Mouse (Mus musculus): Measurements from ENCODE around the gene Ctsll3.

Gene Ctsll3

GRCm38 (mm10) chr13:60802749-60803148, at the start of gene Ctsll3:
Gene Ctsll3, minus strand, starts transcription at chr13:60802849.
- no peak for DNase-seq (ENCODE audit: low read depth)

- DNase-seq (ENCODE audit: low read depth), result no peak
These were observed 45.8 kb upstream of the Ctsll3 start for GRCm38 (mm10) chr13:60848241-60849120.

- no peak for DNase-seq (ENCODE audit: low read depth)
These were observed 40.5 kb upstream of the Ctsll3 start for GRCm38 (mm10) chr13:60843153-60843552.

- no peak for DNase-seq (ENCODE audit: low read depth)
These were observed 40.1 kb upstream of the Ctsll3 start for GRCm38 (mm10) chr13:60842703-60843102.

GRCm38 (mm10) chr13:60839353-60839902, 36.8 kb upstream of the Ctsll3 start:
- DNase-seq (ENCODE audit: low read depth), result no peak

GRCm38 (mm10) chr13:60826052-60826451, 23.4 kb upstream of the Ctsll3 start:
- peak; percentile 13 for DNase-seq (ENCODE audit: low read depth)

- DNase-seq (ENCODE audit: low read depth), result no peak
These were observed 18.0 kb upstream of the Ctsll3 start for GRCm38 (mm10) chr13:60820486-60821175.

- peak; percentile 34 for DNase-seq (ENCODE audit: low read depth)
These were observed 16.8 kb upstream of the Ctsll3 start for GRCm38 (mm10) chr13:60819469-60819868.

- no peak for DNase-seq (ENCODE audit: low read depth)
These were observed 11.1 kb upstream of the Ctsll3 start for GRCm38 (mm10) chr13:60813722-60814121.

GRCm38 (mm10) chr13:60812768-60813167, 10.1 kb upstream of the Ctsll3 start:
- no peak for DNase-seq (ENCODE audit: low read depth)

GRCm38 (mm10) chr13:60809690-60810089, 7.0 kb upstream of the Ctsll3 start:
- DNase-seq (ENCODE audit: low read depth), result no peak

- no peak for DNase-seq (ENCODE audit: low read depth)
These were observed 13.2 kb downstream of the Ctsll3 start for GRCm38 (mm10) chr13:60789466-60789865.

GRCm38 (mm10) chr13:60786264-60786663, 16.4 kb downstream of the Ctsll3 start, which contains the start of gene BC051665:
Gene BC051665, minus strand, starts transcription at chr13:60786364.
- DNase-seq (ENCODE audit: low read depth), result no peak

- no peak for DNase-seq (ENCODE audit: low read depth)
These were observed 19.3 kb downstream of the Ctsll3 start for GRCm38 (mm10) chr13:60783301-60783700.

- no peak for DNase-seq (ENCODE audit: low read depth)
These were observed 22.1 kb downstream of the Ctsll3 start for GRCm38 (mm10) chr13:60780534-60780933.

GRCm38 (mm10) chr13:60761161-60761560, 41.5 kb downstream of the Ctsll3 start:
- no peak for DNase-seq (ENCODE audit: low read depth)

GRCm38 (mm10) chr13:60760392-60760791, 42.3 kb downstream of the Ctsll3 start:
- no peak for DNase-seq (ENCODE audit: low read depth)

- no peak for DNase-seq (ENCODE audit: low read depth)
These were observed 43.5 kb downstream of the Ctsll3 start for GRCm38 (mm10) chr13:60759136-60759535.

GRCm38 (mm10) chr13:60757292-60757691, 45.4 kb downstream of the Ctsll3 start:
- DNase-seq (ENCODE audit: low read depth), result no peak

- DNase-seq (ENCODE audit: low read depth), result no peak
These were observed 47.4 kb downstream of the Ctsll3 start for GRCm38 (mm10) chr13:60755251-60755650.

GRCm38 (mm10) chr13:60753216-60753615, 49.4 kb downstream of the Ctsll3 start:
- DNase-seq (ENCODE audit: low read depth), result no peak

GRCm38 (mm10) chr13:60750930-60751329, 51.7 kb downstream of the Ctsll3 start:
- no peak for DNase-seq (ENCODE audit: low read depth)

GRCm38 (mm10) chr13:60748556-60748955, 54.1 kb downstream of the Ctsll3 start:
- no peak for DNase-seq (ENCODE audit: low read depth)
